Mouse (Mus musculus) spleen, adult 2 months (tissue): Measurements from ENCODE around the gene Vdac1. TPM values are rescaled to one million over a fixed set of nuclear protein-coding genes. Genes with fewer than 3 reads are reported as not detected.

Experiments used
- DNase-seq, 2 experiments: peaks; one replicate each; pipeline versions ENCODE4 v3.0.0 to v3.0.0-alpha.2; 2012 to 2021; ENCODE audit warnings: low spot score in 2 of 2, low read depth in 1 of 2
- H3K27ac ChIP-seq: fragments of 200-500 bp; 2 replicates; pipeline ENCODE4 v1.5.1; 2012; ENCODE audit warnings: low read length, inconsistent platforms; ENCODE audit not compliant: insufficient read depth
- H3K27me3 ChIP-seq: fragments of 200-500 bp; 2 replicates; pipeline ENCODE4 v1.6.1; 2012; ENCODE audit warnings: mild to moderate bottlenecking, moderate library complexity, low read length, inconsistent platforms; ENCODE audit not compliant: control insufficient read depth, insufficient read depth
- H3K36me3 ChIP-seq: fragments of 200-500 bp; 2 replicates; pipeline ENCODE4 v1.6.1; 2012; ENCODE audit warnings: mild to moderate bottlenecking, low read length, inconsistent platforms; ENCODE audit not compliant: control insufficient read depth, insufficient read depth
- H3K4me1 ChIP-seq: fragments of 200-500 bp; 2 replicates; pipeline ENCODE4 v1.6.1; 2011; ENCODE audit warnings: inconsistent platforms; ENCODE audit not compliant: control insufficient read depth, insufficient read depth, insufficient read length
- H3K4me3 ChIP-seq: fragments of 200-500 bp; 2 replicates; pipeline ENCODE4 v1.5.1; 2011; ENCODE audit warnings: mild to moderate bottlenecking, inconsistent platforms; ENCODE audit not compliant: insufficient read depth, insufficient read length; ENCODE audit errors: extremely low read depth
- CTCF ChIP-seq: fragments of 200-500 bp; IDR thresholded peaks from 2 replicates; pipeline ENCODE4 v1.5.1; 2011; ENCODE audit warnings: mild to moderate bottlenecking, inconsistent platforms; ENCODE audit not compliant: insufficient read depth, insufficient read length, insufficient replicate concordance; ENCODE audit errors: extremely low read depth
- POLR2A ChIP-seq: fragments of 200-500 bp; IDR thresholded peaks from 2 replicates; pipeline ENCODE4 v1.6.1; 2011; ENCODE audit warnings: low read depth, low read length, inconsistent platforms
- WGBS: fragments of 180-500 bp; shearing (Covaris S2); methylation state at CpG from one replicate; pipeline ENCODE4 v1.1.7; 2018; 5-methylcytosine and 5-hydroxymethylcytosine counted together
- polyA plus RNA-seq: library from polyadenylated mRNA; depleted of rRNA; stranded (reverse); fragments of >200 nt; gene quantifications from 2 replicates; pipeline ENCODE4 v1.2.3, GENCODE M21; 2012

Vdac1 gene
- polyA plus RNA-seq, 1 experiment: 17.2 TPM

DNA sequence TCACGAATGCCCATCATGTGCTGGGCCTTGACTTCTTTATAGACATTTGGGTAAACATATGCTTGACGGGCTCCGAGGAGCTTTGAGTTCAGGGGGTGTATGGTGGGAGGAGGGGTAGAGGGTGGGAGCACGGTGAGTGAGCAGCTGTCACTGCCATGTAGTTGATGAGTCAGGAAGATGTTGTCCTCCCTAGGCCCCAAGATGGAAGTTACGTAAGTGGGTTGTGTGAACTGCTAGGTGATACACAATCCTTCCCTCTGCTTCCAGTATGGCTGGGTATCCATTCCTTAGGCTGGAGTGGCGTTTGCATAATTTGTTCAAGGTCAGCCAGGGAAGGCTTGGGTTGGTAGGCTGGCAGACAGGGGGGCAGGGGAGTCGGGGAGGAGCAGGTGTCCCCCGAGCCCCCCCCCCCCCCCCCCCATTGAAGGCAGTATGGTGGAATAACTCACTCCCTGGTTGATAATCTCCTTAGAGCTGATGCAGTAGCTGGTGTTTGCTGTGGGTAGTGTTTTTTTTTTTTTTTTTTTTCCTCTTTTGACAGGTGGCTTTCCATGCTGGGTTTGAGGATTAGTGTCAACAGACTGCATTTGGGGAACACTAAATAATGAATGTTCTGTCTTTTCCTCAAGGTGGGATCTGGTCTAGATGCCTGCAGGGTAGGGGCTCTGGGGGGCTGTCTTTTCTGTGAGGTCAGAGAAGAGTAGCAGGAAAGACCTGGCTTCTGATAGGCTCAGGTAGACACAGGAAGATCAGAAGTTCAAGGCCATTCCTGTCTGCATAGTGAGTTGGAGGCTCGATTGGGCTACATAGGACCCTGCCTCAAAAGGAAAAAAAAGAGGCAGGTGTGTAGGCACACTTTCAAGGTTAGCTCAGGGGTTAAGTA is 8.8 kb downstream of the Vdac1 start:
- TF ChIP-seq CTCF (no peak), POLR2A (no peak)
- Histone ChIP-seq H3K36me3 (no peaks in the 10 kb centered on the region), H3K27ac (no peak overlapping the region), H3K27me3 (no peaks in the 10 kb centered on the region), H3K4me1 (peaks cover 2% of the 10 kb centered on the region; the same call in 1 of the 2 replicates), H3K4me3 (no peak overlapping the region)
- 86% methylated on average over 9 of the region's 9 CpGs for WGBS
- DNase-seq: no peak

- H3K27ac ChIP-seq: no peak overlapping the region
- TF ChIP-seq CTCF: no peak
- TF ChIP-seq POLR2A: no peak
- no peak overlapping the region for H3K4me3 ChIP-seq
- no peaks in the 10 kb centered on the region for H3K27me3 ChIP-seq
- H3K4me1 ChIP-seq: peaks cover 2% of the 10 kb centered on the region; the same call in 1 of the 2 replicates
- no peak for DNase-seq
- WGBS: 89% methylated on average over 2 of the region's 2 CpGs
- H3K36me3 ChIP-seq: peaks cover 3% of the 10 kb centered on the region; the same call in 1 of the 2 replicates
Measured at GRCm38 (mm10) chr11:52370135-52370452, 9.4 kb downstream of the Vdac1 start.

GRCm38 (mm10) chr11:52370538-52370937 is 9.9 kb downstream of the Vdac1 start:
- no peak for TF ChIP-seq CTCF
- TF ChIP-seq POLR2A: no peak
- peaks cover 5% of the 10 kb centered on the region; the same call in 1 of the 2 replicates for H3K36me3 ChIP-seq
- no peak for DNase-seq
- H3K27ac ChIP-seq: no peak overlapping the region
- WGBS: 54% methylated on average over 2 of the region's 2 CpGs
- H3K27me3 ChIP-seq: no peaks in the 10 kb centered on the region
- H3K4me3 ChIP-seq: no peak overlapping the region
- peaks cover 2% of the 10 kb centered on the region; the same call in 1 of the 2 replicates for H3K4me1 ChIP-seq

- TF ChIP-seq CTCF (no peak), POLR2A (no peak)
- Histone ChIP-seq H3K4me1 (no peaks in the 10 kb centered on the region; the same call in 1 of the 2 replicates), H3K4me3 (no peak overlapping the region), H3K36me3 (peaks cover 16% of the 10 kb centered on the region), H3K27me3 (no peaks in the 10 kb centered on the region), H3K27ac (no peak overlapping the region)
- WGBS: 86% methylated on average over 7 of the region's 7 CpGs
- no peak for DNase-seq
Measured at GRCm38 (mm10) chr11:52373841-52374240, 13.2 kb downstream of the Vdac1 start.

GRCm38 (mm10) chr11:52374340-52374739 is 13.7 kb downstream of the Vdac1 start:
- WGBS: 74% methylated on average over 6 of the region's 6 CpGs
- TF ChIP-seq POLR2A: no peak
- peak; percentile 92; the same call in 1 of the 2 replicates for TF ChIP-seq CTCF
- Histone ChIP-seq H3K4me1 (no peaks in the 10 kb centered on the region; the same call in 1 of the 2 replicates), H3K27me3 (no peaks in the 10 kb centered on the region), H3K36me3 (peaks cover 16% of the 10 kb centered on the region), H3K27ac (no peak overlapping the region), H3K4me3 (no peak overlapping the region)
- DNase-seq: peak in 1 of 2 experiments; percentile 61

DNA sequence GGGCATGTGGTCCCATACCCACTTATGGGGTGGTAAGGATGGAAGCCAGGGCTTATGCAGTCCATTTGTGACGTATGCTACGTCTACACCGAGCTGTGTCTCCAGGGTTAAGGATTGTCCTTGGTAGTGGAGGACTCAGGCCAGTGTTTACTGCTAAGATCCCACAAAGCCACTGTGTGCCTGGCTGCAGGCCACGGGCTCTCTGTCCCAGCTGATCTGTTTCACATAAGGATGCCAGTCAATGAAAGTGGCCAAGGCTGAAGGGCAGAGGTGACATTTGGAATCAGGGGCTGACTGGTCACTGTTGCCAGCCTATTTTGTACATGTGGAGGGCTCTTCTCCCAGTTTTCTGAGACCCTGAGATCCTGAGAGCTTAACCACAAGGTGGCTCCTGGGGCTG is 16.9 kb downstream of the Vdac1 start:
- 86% methylated on average over 4 of the region's 4 CpGs for WGBS
- Histone ChIP-seq H3K27ac (no peak overlapping the region), H3K4me1 (no peaks in the 10 kb centered on the region), H3K4me3 (no peak overlapping the region), H3K36me3 (peaks cover 16% of the 10 kb centered on the region), H3K27me3 (no peaks in the 10 kb centered on the region)
- no peak for DNase-seq
- no peak for TF ChIP-seq POLR2A
- no peak for TF ChIP-seq CTCF

- WGBS: 94% methylated on average over 3 of the region's 3 CpGs
- H3K27me3 ChIP-seq: no peaks in the 10 kb centered on the region
Measured at GRCm38 (mm10) chr11:52379241-52379640, 18.6 kb downstream of the Vdac1 start.

More at GRCm38 (mm10) chr11:52379241-52379640, 18.6 kb downstream of the Vdac1 start:
- no peak for TF ChIP-seq CTCF
- no peak for TF ChIP-seq POLR2A
- Histone ChIP-seq H3K36me3 (peaks cover 18% of the 10 kb centered on the region), H3K27ac (no peak overlapping the region), H3K4me3 (no peak overlapping the region), H3K4me1 (no peaks in the 10 kb centered on the region)
- no peak for DNase-seq
